Mouse (Mus musculus): Measurements from ENCODE around the gene Scn5a.
A peak's percentile ranks its signal among the peaks of the same experiment; 100 is the strongest.

The Scn5a gene

DNA sequence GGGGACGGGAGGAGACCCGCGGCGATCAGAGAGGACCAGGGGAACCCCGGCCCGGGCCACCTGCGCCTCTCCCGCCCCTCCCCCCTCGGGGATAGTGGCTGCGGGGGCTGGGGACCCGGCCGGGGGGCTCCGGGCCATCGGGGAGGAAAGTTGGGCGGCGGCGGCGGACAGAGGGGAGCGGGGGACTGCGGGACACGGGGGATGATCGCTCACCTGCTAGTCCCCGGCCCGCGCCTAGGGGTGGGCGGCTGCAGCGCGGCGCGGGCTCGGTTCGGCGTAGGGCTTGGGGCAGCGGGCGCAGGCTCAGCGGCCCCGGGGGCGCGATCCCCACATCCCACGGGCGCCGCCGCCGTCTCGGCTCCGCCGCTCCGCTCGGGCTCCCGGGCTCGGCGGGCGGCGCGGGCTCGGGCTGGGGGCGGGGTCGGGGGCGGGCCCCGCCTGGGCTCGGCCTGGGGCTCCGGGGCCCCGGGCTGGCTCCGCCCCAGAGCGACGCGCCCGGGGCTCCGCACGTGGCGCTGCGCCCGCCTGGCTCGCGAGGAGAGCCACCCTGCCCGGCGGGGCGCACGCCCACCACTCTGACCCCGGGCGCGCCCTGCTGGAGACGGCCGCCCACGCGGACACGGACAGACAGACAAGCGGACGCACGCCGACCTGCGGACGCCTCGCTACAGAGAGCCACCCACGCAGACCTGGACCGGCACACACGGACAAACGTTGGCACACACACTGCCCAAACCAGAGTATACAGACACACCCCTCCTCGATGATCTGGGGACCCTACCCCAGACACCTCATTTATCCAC lies at the start of gene Scn5a:
TSS of gene Scn5a (minus strand) at position 381 of the 803 bp plus-strand sequence.
- no peak for DNase-seq (ENCODE audit: low spot score)

- DNase-seq (ENCODE audit: low spot score): no peak
Measured at GRCm38 (mm10) chr9:119627227-119627626, 48.4 kb upstream of the Scn5a start.

DNA sequence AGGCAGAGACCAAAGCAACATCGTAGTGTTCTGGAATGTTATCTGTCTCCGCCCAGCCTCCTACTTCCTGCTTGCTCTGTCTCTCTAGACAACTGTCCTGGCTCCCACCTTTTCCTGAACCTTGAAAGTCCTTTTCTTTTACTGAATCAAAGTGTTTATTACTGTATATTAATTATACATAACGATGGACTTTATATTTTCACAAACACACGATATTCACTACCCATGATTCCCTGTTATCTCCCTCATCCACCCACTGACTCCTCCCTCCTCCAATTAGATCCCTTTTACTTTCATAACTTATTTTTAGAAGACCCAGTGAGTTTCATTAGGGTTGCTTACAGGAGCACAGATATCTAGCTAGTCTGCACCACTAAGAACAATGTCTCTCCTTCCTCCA lies 45.3 kb upstream of the Scn5a start:
- DNase-seq (ENCODE audit: low spot score): no peak

- DNase-seq (ENCODE audit: low spot score): no peak
Measured at GRCm38 (mm10) chr9:119614798-119615197, 36.0 kb upstream of the Scn5a start.

- DNase-seq (ENCODE audit: low spot score): no peak
Measured at GRCm38 (mm10) chr9:119610563-119611166, 31.8 kb upstream of the Scn5a start.

GRCm38 (mm10) chr9:119606906-119607305 lies 28.1 kb upstream of the Scn5a start:
- no peak for DNase-seq (ENCODE audit: low spot score)

GRCm38 (mm10) chr9:119604607-119605006 lies 25.8 kb upstream of the Scn5a start:
- DNase-seq (ENCODE audit: low spot score): no peak

GRCm38 (mm10) chr9:119598501-119598900 lies 19.7 kb upstream of the Scn5a start:
- no peak for DNase-seq (ENCODE audit: low spot score)

GRCm38 (mm10) chr9:119597332-119597731 lies 18.5 kb upstream of the Scn5a start:
- no peak for DNase-seq (ENCODE audit: low spot score)

DNA sequence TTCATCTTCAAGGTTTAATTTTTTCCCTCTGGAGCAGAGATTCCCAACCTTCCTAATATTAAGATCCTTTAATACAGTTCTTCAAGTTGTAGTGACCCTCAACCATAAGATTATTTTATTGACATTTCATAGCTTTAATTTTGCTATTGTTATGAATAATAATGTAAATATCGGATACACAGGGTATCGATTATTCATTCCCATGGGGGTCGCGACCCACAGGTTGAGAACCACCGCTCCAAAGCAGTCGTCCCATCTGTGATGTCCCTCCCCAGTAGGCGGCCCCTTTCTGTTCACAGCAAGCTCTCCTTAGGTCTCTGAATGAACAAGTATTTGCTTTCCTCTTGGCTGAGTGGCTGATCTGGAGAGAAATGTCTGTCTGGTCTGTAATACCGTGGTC lies 10.8 kb upstream of the Scn5a start:
- no peak for DNase-seq (ENCODE audit: low spot score)

DNA sequence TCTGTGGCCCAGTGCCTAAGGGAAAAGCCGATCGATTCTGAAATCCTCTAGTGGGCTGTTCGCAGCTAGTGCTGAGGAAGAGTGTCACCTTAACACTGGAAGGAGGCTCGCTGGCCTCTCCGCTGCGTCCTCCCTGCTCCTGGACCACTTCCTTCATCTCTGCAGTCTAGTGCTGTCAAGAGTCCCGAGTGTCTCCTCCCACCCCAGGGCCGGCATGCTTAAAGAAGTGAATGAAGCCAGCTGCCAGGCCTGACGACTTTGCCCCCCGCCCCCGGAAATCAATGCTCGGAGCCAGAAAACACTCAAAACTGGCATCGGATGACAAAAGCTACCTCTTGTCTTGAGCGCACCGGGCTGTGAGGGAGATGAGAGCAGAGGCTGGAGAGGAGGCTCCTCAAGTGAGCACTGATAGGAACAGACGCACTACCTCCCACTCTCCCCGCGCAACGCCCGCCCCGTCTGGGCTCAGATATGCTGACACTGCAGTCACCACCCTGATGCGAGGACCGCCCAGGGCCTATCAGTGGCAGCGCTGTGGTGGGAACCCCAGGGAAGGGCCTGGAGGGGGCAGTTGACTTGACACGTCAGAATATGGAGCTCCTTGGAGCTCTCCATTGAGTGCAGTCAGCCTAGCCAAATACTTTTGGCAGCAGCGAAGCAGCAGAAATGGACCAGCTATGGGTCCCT lies 10.1 kb upstream of the Scn5a start:
- no peak for DNase-seq (ENCODE audit: low spot score)

DNA sequence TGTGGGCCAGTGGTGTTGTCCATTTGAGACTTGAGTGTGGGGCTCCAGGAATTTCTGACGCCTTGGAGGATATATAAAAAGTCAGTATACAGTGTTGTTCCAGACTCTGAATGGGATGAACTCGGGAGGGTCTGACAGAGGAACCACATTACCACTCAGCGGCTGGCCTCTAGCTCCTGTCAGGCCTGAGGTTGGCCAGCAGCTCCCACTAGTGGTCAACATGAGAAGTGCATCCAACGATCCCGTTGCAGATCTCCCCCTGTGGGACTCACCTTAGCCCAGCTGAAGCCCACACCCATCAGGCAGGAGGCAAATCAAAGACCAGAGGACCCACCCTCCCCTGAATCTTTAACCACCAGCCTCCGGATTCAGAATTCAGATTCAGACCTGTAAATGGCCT lies 1.9 kb upstream of the Scn5a start:
- DNase-seq (ENCODE audit: low spot score): peak; percentile 73

GRCm38 (mm10) chr9:119580187-119580586 lies 1.4 kb upstream of the Scn5a start:
- no peak for DNase-seq (ENCODE audit: low spot score)

DNA sequence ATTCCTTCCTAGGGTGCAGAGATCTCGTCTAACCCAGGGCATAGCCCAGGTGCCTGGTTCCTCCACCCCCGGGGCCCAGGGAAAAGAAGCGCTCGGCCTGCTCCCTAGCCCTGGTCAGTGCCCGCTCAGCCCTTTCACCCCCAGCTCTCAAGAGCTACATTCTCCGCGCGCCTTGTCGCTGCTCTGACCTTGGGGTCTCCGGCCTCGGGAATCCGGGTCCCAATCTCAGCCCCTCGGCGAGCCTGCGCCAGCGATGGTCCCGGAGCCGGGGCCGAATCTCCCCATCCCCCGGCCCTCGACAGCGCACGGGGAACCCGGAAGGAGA lies 543 bp downstream of the Scn5a start:
- no peak for DNase-seq (ENCODE audit: low spot score)

DNA sequence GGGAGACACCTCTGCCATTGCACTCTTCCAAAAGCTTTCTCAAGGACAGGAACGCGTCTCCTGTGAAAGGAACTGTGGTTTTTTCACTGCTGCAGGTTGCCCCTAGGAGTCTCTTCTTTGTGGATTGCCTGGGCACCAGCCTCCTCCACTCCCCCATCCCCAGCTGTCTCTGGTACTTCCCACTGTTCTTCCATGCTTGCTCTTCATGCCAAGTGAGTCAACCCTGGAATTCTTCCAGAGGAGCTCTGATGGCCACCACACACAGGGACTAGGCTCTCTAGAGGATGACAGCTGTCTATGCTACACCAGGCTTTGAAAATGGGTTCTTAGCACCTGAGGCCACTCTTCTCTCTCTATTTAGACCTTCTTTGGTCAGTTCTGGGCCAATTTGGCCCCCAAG lies 1.8 kb downstream of the Scn5a start:
- DNase-seq (ENCODE audit: low spot score): no peak

DNA sequence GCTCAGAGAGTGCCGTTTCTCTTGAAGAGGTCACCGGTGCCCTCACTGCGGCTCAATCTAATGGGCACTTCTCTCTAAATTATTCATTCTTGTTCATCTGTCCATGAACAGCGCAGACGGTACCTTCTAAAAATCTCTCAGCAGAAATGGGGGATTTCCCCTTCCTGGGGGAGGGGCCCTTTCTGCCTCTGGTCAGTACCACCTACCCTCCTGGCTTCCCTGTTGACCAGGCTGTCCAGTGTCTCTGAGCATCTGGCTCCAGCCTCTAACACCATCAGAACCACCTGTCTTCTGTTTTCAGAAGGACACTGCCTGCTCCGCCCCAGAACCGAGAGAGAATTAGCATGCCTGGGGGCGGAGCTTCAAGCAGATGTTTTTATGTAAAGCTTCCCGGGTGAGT lies 3.1 kb downstream of the Scn5a start:
- DNase-seq (ENCODE audit: low spot score): no peak

GRCm38 (mm10) chr9:119574366-119574765 lies 4.5 kb downstream of the Scn5a start:
- DNase-seq (ENCODE audit: low spot score): no peak

DNA sequence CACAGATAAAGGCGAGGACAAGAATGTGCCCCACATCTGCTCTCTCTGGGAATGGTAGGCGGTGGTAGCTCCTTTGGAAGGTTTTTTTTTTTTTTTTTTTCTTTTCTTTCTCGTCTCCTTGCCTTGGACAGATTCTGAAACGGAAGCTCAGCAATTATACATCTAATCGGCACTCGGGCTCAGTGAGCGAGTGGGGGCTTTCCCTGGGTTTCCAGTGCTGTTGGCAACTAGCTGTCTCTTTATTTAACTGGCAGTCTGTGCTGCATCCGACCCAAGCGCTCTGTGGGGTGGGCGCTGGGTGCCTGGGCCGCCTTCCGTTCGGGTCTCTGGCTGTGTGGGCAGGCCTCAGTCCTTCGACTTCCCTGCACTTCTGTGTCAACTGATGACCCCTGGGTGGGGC lies 5.8 kb downstream of the Scn5a start:
- no peak for DNase-seq (ENCODE audit: low spot score)

DNA sequence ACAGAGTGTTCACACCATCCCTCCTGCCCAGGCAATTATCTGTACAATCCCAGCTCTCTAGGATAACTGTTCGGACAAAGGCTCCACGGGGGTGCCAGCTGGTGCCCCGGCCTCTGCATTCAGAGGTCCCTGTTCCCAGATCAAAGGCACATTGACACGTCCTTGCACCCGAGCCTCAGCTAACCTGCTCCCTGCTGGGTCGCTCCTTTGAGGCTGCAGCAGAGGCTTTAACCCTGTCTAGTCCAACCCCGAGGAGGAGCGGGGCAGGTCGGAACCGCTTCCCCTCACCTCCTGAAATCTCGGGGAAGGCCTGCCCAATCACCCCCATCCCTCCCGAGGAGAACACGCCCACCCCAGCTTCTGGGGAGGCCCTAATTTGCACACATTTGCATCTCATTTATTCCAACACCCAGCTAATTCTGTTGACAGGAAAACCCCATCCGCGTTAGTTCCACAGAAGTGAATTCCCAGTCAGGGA lies 7.4 kb downstream of the Scn5a start:
- no peak for DNase-seq (ENCODE audit: low spot score)

- no peak for DNase-seq (ENCODE audit: low spot score)
Measured at GRCm38 (mm10) chr9:119570652-119571051, 8.2 kb downstream of the Scn5a start.

DNA sequence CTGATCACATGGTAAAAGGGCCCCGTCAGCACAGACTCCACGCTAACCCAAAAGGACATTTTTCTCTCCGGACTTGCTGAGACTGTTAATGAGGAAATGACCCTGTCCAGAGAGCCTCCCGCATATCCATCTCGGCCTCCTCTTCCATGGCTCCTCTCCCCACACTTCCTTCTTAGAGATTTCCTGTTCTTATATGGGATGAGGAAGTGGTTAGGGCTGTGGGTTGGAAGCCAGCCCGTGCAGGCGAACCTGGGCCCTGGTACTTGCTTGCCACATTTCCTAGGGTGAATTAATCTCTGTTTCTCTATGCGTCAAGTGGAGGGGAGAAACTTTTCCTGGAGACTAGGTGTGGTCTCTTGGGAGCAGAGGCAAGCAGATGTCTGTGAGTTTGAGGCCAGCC lies 10.1 kb downstream of the Scn5a start:
- no peak for DNase-seq (ENCODE audit: low spot score)

DNA sequence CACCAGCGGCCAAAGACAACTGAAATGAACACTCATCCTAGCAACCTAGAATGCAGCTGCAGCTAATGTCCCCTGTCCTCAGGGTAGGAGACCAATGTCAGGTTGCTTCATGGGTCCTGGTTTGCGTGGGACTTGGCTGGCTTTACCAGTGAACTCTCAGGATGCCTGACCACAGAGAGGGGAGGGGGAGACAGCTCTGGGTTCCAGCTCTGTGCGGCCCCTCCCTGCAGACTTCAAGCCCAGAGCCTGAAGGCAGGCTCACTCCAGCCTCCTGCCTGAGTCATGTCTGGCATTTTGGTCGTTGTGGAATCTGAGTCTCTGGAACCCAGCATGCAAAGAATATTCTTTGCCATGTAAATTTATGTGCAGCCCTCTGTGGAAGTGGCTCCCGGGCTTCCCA lies 11.0 kb downstream of the Scn5a start:
- no peak for DNase-seq (ENCODE audit: low spot score)

- DNase-seq (ENCODE audit: low spot score): no peak
Measured at GRCm38 (mm10) chr9:119566214-119566613, 12.6 kb downstream of the Scn5a start.

Measured in ovary, postnatal 14 days (tissue).